Mouse (Mus musculus) forebrain, embryonic 13.5 days (tissue): Measurements from ENCODE around the gene Vangl1. TPM values are rescaled to one million over a fixed set of nuclear protein-coding genes. Genes with fewer than 3 reads are reported as not detected.
"Not testable (repeated sequence)": the region's sequence is repeated elsewhere in the genome, so short reads cannot be mapped to it uniquely, and the experiment has no call there.

Source experiments
- ATAC-seq: fragments of 200-750 bp; cut with Nextera tagmentation; 2 replicates; pipeline ENCODE4 v1.8.0; 2017
- H3K27ac ChIP-seq: fragments of 300-500 bp; sonication (generic); 2 replicates; pipeline ENCODE4 v1.5.1; 2015; ENCODE audit warnings: inconsistent platforms, mild to moderate bottlenecking, moderate library complexity
- H3K27me3 ChIP-seq: fragments of 300-500 bp; sonication (generic); 2 replicates; pipeline ENCODE4 v1.6.1; 2015; ENCODE audit warnings: mild to moderate bottlenecking, inconsistent platforms
- H3K36me3 ChIP-seq: fragments of 300-500 bp; sonication (generic); 2 replicates; pipeline ENCODE4 v1.6.1; 2015; ENCODE audit warnings: mild to moderate bottlenecking, inconsistent platforms; ENCODE audit not compliant: poor library complexity, severe bottlenecking
- H3K4me1 ChIP-seq: fragments of 300-500 bp; sonication (generic); 2 replicates; pipeline ENCODE4 v1.6.1; 2015; ENCODE audit warnings: inconsistent platforms
- H3K4me2 ChIP-seq: fragments of 300-500 bp; sonication (generic); 2 replicates; pipeline ENCODE4 v1.6.1; 2015; ENCODE audit warnings: inconsistent platforms, mild to moderate bottlenecking, moderate library complexity
- H3K4me3 ChIP-seq: fragments of 300-500 bp; sonication (generic); 2 replicates; pipeline ENCODE4 v1.5.1; 2015; ENCODE audit warnings: mild to moderate bottlenecking, inconsistent platforms
- H3K9ac ChIP-seq: fragments of 300-500 bp; sonication (generic); 2 replicates; pipeline ENCODE4 v1.6.1; 2015; ENCODE audit warnings: mild to moderate bottlenecking, inconsistent platforms
- H3K9me3 ChIP-seq: fragments of 300-500 bp; sonication (generic); replicated peaks from 2 replicates; pipeline ENCODE4 v1.6.1; 2016; ENCODE audit warnings: inconsistent platforms
- WGBS: fragments of 180-500 bp; shearing (Covaris S2); methylation state at CpG from one replicate; pipeline ENCODE4 v1.1.7; 2015; 5-methylcytosine and 5-hydroxymethylcytosine counted together
- polyA plus RNA-seq: library from polyadenylated mRNA; unstranded; fragments of >200 nt; fragmentation: Nextera tagmentation; extraction: Ambion mirVana; gene quantifications from 2 replicates; pipeline ENCODE4 v1.2.1, GENCODE M21; 2015

Vangl1 gene
- polyA plus RNA-seq, 1 experiment from 2014 or later, result 3.7 TPM

GRCm38 (mm10) chr3:102212896-102213295, 8.4 kb upstream of the Vangl1 start:
- Histone ChIP-seq H3K4me3 (no peak overlapping the region), H3K4me2 (no peak overlapping the region), H3K9ac (no peak overlapping the region), H3K27ac (no peak overlapping the region), H3K9me3 (peaks cover 4% of the 10 kb centered on the region; the same call in 1 of the 2 replicates), H3K27me3 (peaks cover 13% of the 10 kb centered on the region; the same call in 1 of the 2 replicates), H3K4me1 (no peaks in the 10 kb centered on the region), H3K36me3 (no peaks in the 10 kb centered on the region)
- ATAC-seq, result no peak
- WGBS, result 70% methylated on average over 6 of the region's 6 CpGs

- no peak overlapping the region for H3K9ac ChIP-seq
- no peak overlapping the region for H3K4me3 ChIP-seq
- no peak overlapping the region for H3K4me2 ChIP-seq
- no peak for ATAC-seq
- no peaks in the 10 kb centered on the region for H3K4me1 ChIP-seq
- no peak overlapping the region for H3K27ac ChIP-seq
- H3K9me3 ChIP-seq, result peaks cover 4% of the 10 kb centered on the region; the same call in 1 of the 2 replicates
- H3K36me3 ChIP-seq, result no peaks in the 10 kb centered on the region
- WGBS, result 87% methylated on average over 15 of the region's 15 CpGs
- peaks cover 18% of the 10 kb centered on the region; the same call in 1 of the 2 replicates for H3K27me3 ChIP-seq
Measured at GRCm38 (mm10) chr3:102212336-102212735, 7.8 kb upstream of the Vangl1 start.

GRCm38 (mm10) chr3:102211340-102211739, 6.8 kb upstream of the Vangl1 start:
- Histone ChIP-seq H3K4me2 (no peak overlapping the region), H3K9ac (no peak overlapping the region), H3K27ac (no peak overlapping the region), H3K36me3 (no peaks in the 10 kb centered on the region), H3K4me3 (no peak overlapping the region), H3K27me3 (peaks cover 28% of the 10 kb centered on the region), H3K9me3 (peaks cover 4% of the 10 kb centered on the region; the same call in 1 of the 2 replicates), H3K4me1 (no peaks in the 10 kb centered on the region)
- no peak for ATAC-seq
- 95% methylated on average over 2 of the region's 2 CpGs for WGBS

- 65% methylated on average over 3 of the region's 3 CpGs for WGBS
- ATAC-seq, result no peak
- H3K27ac ChIP-seq, result no peak overlapping the region
- no peak overlapping the region for H3K4me2 ChIP-seq
- H3K9ac ChIP-seq, result no peak overlapping the region
- no peak overlapping the region for H3K4me3 ChIP-seq
- peaks cover 4% of the 10 kb centered on the region; the same call in 1 of the 2 replicates for H3K9me3 ChIP-seq
- H3K4me1 ChIP-seq, result no peaks in the 10 kb centered on the region
- H3K27me3 ChIP-seq, result peaks cover 33% of the 10 kb centered on the region
- no peaks in the 10 kb centered on the region for H3K36me3 ChIP-seq
Measured at GRCm38 (mm10) chr3:102210775-102211174, 6.3 kb upstream of the Vangl1 start.

GRCm38 (mm10) chr3:102208861-102209260, 4.4 kb upstream of the Vangl1 start:
- Histone ChIP-seq H3K4me2 (no peak overlapping the region), H3K27ac (no peak overlapping the region), H3K36me3 (no peaks in the 10 kb centered on the region), H3K27me3 (peaks cover 52% of the 10 kb centered on the region), H3K9me3 (peaks cover 4% of the 10 kb centered on the region; the same call in 1 of the 2 replicates), H3K4me3 (no peak overlapping the region), H3K9ac (no peak overlapping the region), H3K4me1 (peaks cover 16% of the 10 kb centered on the region)
- ATAC-seq, result no peak
- WGBS, result 80% methylated on average over 6 of the region's 6 CpGs

GRCm38 (mm10) chr3:102205458-102205830, 951 bp upstream of the Vangl1 start:
- no peaks in the 10 kb centered on the region for H3K9me3 ChIP-seq
- no peak for ATAC-seq
- 3% methylated on average over 7 of the region's 7 CpGs for WGBS
- peaks cover 31% of the 10 kb centered on the region for H3K4me1 ChIP-seq
- no peak overlapping the region for H3K27ac ChIP-seq
- H3K27me3 ChIP-seq, result peaks cover 85% of the 10 kb centered on the region
- H3K36me3 ChIP-seq, result no peaks in the 10 kb centered on the region
- peak overlapping the region; percentile 97 for H3K4me2 ChIP-seq
- H3K4me3 ChIP-seq, result 0 out of 2 replicates have a peak overlapping the region, but pooled peaks have one; percentile 60
- H3K9ac ChIP-seq, result no peak overlapping the region

GRCm38 (mm10) chr3:102204734-102205457, 403 bp upstream of the Vangl1 start:
- Histone ChIP-seq H3K4me2 (peak overlapping the region; percentile 97), H3K27me3 (peaks cover 90% of the 10 kb centered on the region), H3K9ac (peak overlapping the region; percentile 73), H3K4me1 (peaks cover 31% of the 10 kb centered on the region), H3K4me3 (peak overlapping the region; percentile 60)
- 9% methylated on average over 13 of the region's 17 CpGs for WGBS
- H3K27ac ChIP-seq, H3K36me3 ChIP-seq, H3K9me3 ChIP-seq: not testable (repeated sequence)
- ATAC-seq, result peak; percentile 44

GRCm38 (mm10) chr3:102203131-102203530, 1.4 kb downstream of the Vangl1 start:
- Histone ChIP-seq H3K9me3 (no peaks in the 10 kb centered on the region), H3K36me3 (no peaks in the 10 kb centered on the region), H3K27ac (no peak overlapping the region), H3K4me1 (peaks cover 31% of the 10 kb centered on the region), H3K9ac (0 out of 2 replicates have a peak overlapping the region, but pooled peaks have one; percentile 73), H3K27me3 (peaks cover 97% of the 10 kb centered on the region), H3K4me2 (peak overlapping the region; percentile 97), H3K4me3 (peak overlapping the region; percentile 60)
- 2% methylated on average over 7 of the region's 7 CpGs for WGBS
- ATAC-seq, result peak; percentile 57; the same call in 1 of the 2 replicates

GRCm38 (mm10) chr3:102199991-102200390, 4.5 kb downstream of the Vangl1 start:
- WGBS, result 45% methylated on average over 4 of the region's 4 CpGs
- no peaks in the 10 kb centered on the region for H3K36me3 ChIP-seq
- ATAC-seq, result no peak

GRCm38 (mm10) chr3:102199226-102199625, 5.3 kb downstream of the Vangl1 start:
- Histone ChIP-seq H3K4me2 (no peak overlapping the region), H3K4me3 (no peak overlapping the region), H3K27me3 (peaks cover 93% of the 10 kb centered on the region), H3K4me1 (peaks cover 27% of the 10 kb centered on the region), H3K27ac (no peak overlapping the region), H3K9me3 (no peaks in the 10 kb centered on the region), H3K9ac (no peak overlapping the region), H3K36me3 (no peaks in the 10 kb centered on the region)
- 71% methylated on average over 4 of the region's 4 CpGs for WGBS
- no peak for ATAC-seq

More at GRCm38 (mm10) chr3:102199991-102200390, 4.5 kb downstream of the Vangl1 start:
- H3K9ac ChIP-seq, result no peak overlapping the region
- H3K27ac ChIP-seq, result no peak overlapping the region
- H3K4me1 ChIP-seq, result peaks cover 25% of the 10 kb centered on the region
- H3K27me3 ChIP-seq, result peaks cover 95% of the 10 kb centered on the region
- no peaks in the 10 kb centered on the region for H3K9me3 ChIP-seq
- no peak overlapping the region for H3K4me2 ChIP-seq
- H3K4me3 ChIP-seq, result no peak overlapping the region

GRCm38 (mm10) chr3:102198446-102198845, 6.0 kb downstream of the Vangl1 start:
- Histone ChIP-seq H3K27ac (no peak overlapping the region), H3K36me3 (no peaks in the 10 kb centered on the region), H3K27me3 (peaks cover 92% of the 10 kb centered on the region), H3K4me3 (no peak overlapping the region), H3K4me2 (no peak overlapping the region), H3K4me1 (peaks cover 28% of the 10 kb centered on the region), H3K9ac (no peak overlapping the region), H3K9me3 (no peaks in the 10 kb centered on the region)
- ATAC-seq, result no peak
- 76% methylated on average over 6 of the region's 6 CpGs for WGBS

GRCm38 (mm10) chr3:102197746-102198145, 6.7 kb downstream of the Vangl1 start:
- H3K4me1 ChIP-seq, result peaks cover 28% of the 10 kb centered on the region
- no peak overlapping the region for H3K27ac ChIP-seq
- peaks cover 92% of the 10 kb centered on the region for H3K27me3 ChIP-seq
- no peak overlapping the region for H3K4me2 ChIP-seq
- ATAC-seq, result no peak
- no peak overlapping the region for H3K4me3 ChIP-seq
- no peaks in the 10 kb centered on the region for H3K9me3 ChIP-seq
- 19% methylated on average over 5 of the region's 5 CpGs for WGBS
- H3K36me3 ChIP-seq, result no peaks in the 10 kb centered on the region
- no peak overlapping the region for H3K9ac ChIP-seq
